Mouse (Mus musculus) T-helper 2 cell (primary cell): ENCODE measurements around the gene Jpt1.

Experiments used
- in situ Hi-C: fragments of 300-600 bp; cut with MboI, MseI; formaldehyde crosslinking; loops from one replicate; pipeline ENCODE4 v1.15.1; 2025; ENCODE audit warnings: high pct_unique_total_duplicates

The Jpt1 gene

DNA sequence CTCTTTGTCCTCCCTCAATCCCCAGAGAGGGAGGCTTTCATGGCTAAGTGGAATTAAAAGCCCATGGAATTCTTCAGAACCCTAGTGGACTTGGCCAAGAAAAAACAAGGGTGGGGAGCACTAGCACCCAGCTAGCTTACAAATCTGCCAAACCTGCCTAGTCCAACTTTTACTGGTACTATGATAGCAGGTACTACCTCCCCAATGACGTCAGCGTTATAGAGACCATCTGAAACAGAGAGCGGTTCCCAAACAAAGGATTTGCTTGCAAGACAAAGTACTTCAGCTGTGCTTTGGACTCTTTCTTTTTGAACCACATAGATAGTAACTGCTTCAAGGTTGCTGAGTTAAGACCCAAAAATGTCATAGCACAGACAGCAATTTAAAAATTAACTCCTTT lies 2.2 kb downstream of the Jpt1 start:
- in situ Hi-C loops, result no loop called here

- in situ Hi-C loops, result no loop called here
These were observed 3.1 kb downstream of the Jpt1 start for GRCm38 (mm10) chr11:115511121-115511520.

GRCm38 (mm10) chr11:115510507-115510888 lies 3.7 kb downstream of the Jpt1 start:
- in situ Hi-C loops, result no loop called here

GRCm38 (mm10) chr11:115509773-115510506 lies 4.2 kb downstream of the Jpt1 start:
- in situ Hi-C loops, result no loop called here

- in situ Hi-C loops, result no loop called here
These were observed 6.1 kb downstream of the Jpt1 start for GRCm38 (mm10) chr11:115508061-115508460.

DNA sequence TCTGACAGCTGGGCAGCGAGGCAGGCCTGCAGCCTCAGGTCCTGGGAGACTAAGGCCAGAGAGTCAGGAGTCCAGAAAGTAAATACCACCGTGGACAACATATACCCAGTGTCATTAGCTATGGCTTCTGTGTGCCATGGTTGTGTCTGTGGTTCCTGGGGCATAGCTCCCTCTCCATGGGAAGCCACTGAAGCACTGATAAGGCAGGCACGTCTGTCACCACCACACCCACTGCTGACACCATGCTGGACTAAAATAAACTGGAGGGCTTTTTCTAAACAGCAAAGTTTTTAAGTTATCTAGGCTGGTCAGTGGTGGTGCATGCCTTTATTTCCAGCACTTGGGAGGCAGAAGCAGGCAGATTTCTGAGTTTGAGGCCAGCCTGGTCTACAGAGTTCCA lies 7.6 kb downstream of the Jpt1 start:
- in situ Hi-C loops, result no loop called here

GRCm38 (mm10) chr11:115502636-115503035 lies 11.6 kb downstream of the Jpt1 start:
- in situ Hi-C loops, result no loop called here

DNA sequence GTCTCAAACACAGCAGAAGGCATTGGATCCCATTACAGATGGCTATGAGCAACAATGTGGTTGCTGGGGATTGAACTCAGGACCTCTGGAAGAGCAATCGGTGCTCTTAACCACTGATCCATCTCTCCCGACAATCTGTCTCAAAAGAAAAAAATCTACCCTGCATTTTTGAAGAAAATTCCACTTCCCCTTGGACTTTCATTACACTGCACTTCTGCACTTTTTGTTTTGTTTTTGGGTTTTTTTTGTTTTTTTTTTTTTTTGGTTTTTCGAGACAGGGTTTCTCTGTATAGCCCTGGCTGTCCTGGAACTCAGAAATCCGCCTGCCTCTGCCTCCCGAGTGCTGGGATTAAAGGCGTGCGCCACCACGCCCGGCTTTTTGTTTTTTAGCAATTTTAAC lies 17.6 kb downstream of the Jpt1 start:
- in situ Hi-C loops, result loop anchor here (25.0 kb wide), 1 partner anchor 916 kb away; the partner anchor contains the start of gene Rnf157

DNA sequence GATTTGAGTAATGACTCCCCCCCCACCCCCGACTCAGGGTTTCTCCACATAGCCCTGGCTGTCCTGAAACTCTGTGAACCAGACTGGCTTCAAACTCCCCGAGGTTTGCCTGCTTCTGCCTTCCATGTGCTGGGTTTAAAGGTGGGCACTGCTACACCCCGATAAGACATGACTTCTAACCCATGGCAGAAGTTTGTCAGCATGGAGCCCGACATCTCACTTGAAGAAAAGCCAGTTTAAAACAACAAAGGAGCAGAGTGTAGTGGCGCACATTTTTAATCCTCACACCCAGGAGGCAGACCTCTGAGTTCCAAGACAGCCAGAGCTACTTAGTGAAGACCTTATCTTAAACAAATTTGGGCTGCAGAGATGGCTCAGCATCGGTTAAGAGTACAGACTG lies 21.8 kb downstream of the Jpt1 start:
- in situ Hi-C loops, result loop anchor here (25.0 kb wide), 1 partner anchor 920 kb away; the partner anchor contains the start of gene Rnf157

DNA sequence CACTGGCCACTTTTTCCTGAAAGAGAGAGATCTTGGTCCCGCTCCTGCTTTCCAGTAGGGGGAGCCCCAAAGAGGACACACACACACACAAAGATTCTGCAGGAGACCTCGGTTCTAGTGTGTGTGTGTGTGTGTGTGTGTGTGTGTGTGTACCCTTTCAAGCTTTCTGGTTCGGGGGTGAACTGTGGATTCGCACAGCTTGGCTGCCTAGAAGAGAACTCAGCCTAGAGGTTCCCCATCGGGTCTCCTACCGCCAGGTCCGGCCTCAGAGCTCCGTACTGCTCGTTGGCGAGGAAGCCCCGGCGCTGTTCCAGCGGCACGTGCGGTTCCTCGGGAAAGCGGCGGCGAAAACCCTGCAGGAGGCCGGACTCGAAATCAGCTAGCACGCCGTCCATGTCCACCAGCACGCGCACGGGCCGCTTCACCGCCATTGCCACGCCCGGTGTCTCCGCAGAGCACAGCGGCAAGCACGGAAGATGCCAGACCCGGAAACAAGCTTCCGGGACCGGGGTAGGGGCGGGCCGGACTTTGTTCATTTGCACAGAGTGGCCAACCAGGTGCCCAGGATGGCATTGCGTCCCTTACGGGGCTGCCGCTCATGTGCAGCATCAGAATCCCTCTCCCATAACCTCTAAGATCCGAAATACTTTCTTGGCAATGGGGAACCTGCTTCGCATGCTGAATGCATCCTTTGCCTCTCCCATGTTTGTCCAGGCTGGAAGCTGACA lies 22.7 kb downstream of the Jpt1 start, which contains the start of gene Nt5c:
TSS of gene Nt5c (minus strand) at position 507 of the 728 bp plus-strand sequence.
- in situ Hi-C loops, result loop anchor here (25.0 kb wide), 1 partner anchor 921 kb away; the partner anchor contains the start of gene Rnf157

DNA sequence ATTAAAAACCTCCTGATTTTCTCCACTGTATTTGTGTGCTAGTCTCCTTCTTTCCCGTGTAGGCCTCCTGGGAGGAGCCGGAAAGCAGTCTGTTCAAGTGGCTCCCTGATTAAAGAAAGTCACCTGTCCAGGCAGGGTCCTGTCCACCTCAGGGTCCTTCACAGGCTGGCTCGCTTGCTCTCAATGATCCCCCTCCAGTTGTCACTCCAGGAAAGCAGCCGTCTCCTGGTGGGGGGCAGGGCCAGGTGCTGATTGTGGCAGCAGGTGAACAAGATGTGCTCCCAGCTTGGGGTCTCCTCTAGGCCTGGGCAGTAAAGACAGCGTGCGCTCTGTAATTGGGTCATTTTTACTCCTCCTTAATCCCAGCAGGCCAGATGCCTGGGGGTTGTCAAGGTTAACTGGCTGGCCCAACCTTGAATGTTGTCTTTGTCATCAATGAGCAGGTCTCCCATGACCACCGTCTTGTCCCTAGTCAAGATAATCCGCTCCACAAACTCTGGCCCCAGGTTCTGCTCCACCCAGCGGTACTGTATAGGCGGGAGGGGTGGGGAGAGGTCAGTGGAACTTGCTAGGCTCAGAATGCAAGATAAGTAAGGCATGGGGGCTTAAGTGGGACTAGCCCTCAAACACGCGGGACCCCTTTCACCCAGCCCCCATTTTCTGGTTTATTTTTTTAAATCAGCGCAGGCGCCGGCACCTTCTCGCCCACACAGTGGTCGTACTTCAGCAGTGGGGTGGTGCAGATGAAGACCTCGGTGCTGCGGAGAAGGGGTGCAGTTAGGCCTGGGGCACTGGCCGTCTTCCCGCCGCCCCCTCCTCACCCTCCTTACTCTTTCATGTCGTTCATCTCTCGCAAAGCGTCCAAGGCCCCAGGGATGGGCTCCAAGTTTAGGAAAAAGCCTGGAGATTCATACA lies 23.5 kb downstream of the Jpt1 start:
- in situ Hi-C loops, result loop anchor here (25.0 kb wide), 1 partner anchor 922 kb away; the partner anchor contains the start of gene Rnf157

GRCm38 (mm10) chr11:115488551-115489104 lies 25.6 kb downstream of the Jpt1 start:
- in situ Hi-C loops, result loop anchor here (25.0 kb wide), 1 partner anchor 924 kb away; the partner anchor contains the start of gene Rnf157

GRCm38 (mm10) chr11:115485155-115485554 lies 29.0 kb downstream of the Jpt1 start:
- in situ Hi-C loops, result loop anchor here (25.0 kb wide), 1 partner anchor 927 kb away; the partner anchor contains the start of gene Rnf157

DNA sequence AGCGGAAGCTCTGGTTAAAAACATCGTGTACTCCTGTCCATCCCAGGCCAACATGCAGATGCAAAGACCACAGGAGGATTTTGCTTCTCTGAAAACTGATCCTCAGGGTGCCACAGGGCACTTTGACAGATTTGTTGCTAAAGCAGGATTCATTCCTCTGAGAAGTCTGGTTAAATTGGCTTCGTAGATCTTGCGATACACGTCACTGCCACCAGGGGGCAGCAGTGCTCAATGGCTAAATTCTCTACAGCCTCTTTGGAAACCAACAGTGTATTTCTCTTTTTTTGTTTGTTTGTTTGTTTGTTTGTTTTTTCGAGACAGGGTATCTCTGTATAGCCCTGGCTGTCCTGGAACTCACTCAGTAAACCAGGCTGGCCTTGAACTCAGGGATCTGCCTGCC lies 30.5 kb downstream of the Jpt1 start:
- in situ Hi-C loops, result loop anchor here (5.0 to 25.0 kb wide), 2 partner anchors 49 to 929 kb away; partner anchors contain the start of gene Rnf157

DNA sequence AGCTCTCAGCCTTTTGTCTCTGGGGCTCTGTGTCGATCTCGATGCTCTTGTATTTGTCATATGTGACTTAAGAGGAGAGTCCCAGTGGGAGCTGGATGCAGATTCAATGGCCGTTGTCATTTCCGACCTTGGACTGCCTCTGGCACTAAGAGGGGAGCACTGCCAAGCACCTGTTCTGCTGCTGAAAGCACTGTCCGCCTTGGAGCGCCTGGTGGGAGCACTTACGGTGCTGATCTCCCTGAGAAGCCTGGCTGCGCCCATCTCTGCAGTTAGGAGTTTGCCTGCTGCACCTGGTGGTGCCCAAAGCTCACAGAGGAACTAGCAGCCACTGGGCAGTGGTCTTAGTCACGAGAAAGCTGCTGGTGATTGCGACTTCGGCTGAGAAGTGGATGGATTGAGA lies 30.9 kb downstream of the Jpt1 start:
- in situ Hi-C loops, result loop anchor here (5.0 to 25.0 kb wide), 2 partner anchors 49 to 929 kb away; partner anchors contain the start of gene Rnf157

DNA sequence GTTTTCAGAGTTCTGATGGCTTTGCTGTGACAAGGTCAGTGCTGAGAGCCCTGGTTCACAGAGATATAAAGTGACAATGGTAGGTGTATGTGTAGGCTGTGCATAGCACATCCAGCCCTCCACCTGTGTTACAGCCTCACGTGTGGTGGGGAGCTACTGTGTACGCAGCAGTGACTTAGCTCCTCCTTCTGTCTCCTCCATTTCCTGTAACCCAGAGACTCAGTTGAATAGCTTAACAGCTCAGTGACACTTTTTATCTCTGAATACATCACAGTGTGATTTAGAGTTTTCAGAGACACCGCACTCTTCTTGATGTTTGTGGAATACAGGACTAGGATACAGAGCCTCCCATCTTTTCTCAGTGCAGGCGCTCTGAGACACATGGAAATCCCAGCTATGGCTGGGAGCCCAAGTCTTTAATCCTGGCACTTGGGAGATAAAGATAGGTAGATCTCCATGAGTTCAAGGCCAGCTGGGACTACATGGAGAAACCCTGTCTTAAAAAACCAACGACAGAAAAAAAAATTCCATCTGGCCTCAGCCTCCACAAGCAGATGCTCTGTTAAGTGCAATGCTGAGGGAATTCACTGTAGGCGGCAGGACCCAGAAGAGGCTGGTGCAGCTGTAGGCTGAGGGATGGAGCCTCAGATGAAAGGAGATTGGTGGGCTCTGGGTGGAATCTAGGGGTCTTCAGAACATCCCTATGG lies 32.5 kb downstream of the Jpt1 start:
- in situ Hi-C loops, result loop anchor here (5.0 to 25.0 kb wide), 2 partner anchors 51 to 931 kb away; partner anchors contain the start of gene Rnf157

DNA sequence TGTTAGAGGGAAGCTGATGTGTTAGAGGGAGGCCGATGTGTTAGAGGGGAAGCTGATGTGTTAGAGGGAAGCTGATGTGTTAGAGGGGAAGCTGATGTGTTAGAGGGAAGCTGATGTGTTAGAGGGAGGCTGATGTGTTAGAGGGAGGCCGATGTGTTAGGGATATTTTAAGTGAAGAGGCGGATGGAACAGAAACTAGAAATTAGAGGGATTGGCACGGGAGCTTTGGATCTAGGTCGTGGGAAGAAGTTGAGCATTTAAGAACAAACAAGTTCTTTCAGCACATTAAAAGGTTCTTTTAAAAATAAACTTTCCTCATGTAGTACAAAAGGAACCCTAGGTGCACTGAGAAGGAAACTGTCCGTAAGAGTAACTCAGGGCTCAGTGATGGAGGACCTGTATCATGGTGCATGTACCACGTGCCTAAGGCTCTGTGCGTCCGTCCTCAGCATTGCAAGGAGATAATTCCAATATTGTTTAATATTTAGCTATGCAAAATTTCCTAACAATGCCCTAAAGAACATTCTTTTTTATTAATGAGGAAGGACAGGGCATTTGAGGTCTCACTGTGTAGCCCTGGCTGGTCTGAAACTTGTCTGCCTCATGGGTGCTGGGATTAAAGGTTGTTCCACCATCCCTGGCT lies 35.8 kb downstream of the Jpt1 start:
- in situ Hi-C loops, result loop anchor here (25.0 kb wide), 1 partner anchor 934 kb away; the partner anchor contains the start of gene Rnf157

DNA sequence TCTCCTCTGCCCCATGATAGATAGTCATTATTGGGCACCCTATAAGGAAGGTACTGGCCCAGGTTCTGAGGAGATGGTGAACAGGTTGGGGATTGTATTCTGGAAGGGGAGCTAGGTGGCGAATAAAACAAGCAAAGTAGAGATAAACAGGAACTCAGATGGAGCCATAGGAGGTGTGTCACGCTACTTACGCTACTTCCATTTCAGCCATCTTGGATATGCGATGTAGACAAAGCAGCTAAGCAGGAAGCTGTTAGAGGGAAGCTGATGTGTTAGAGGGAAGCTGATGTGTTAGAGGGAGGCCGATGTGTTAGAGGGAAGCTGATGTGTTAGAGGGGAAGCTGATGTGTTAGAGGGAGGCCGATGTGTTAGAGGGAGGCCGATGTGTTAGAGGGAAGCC lies 36.8 kb downstream of the Jpt1 start:
- in situ Hi-C loops, result loop anchor here (25.0 kb wide), 1 partner anchor 935 kb away; the partner anchor contains the start of gene Rnf157

DNA sequence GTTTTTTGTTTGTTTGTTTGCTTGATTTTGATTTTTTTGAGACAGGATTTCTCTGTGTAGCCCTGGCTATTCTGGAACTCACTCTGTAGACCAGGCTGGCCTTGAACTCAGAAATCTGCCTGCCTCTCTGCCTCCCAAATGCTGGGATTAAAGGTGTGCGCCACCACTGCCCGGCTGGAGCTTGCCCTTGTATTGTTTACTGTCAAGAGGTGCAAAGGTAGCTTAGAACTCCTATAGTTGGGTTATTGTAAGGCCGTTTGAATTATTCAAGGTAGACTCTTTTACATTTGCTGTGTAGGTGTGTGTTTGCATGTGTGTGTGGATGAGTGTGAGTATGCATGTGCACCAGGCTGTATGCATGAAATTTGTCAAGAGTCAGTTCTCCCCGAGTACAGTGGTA lies 37.6 kb downstream of the Jpt1 start:
- in situ Hi-C loops, result loop anchor here (25.0 kb wide), 1 partner anchor 936 kb away; the partner anchor contains the start of gene Rnf157
